In genomic region chr2:10130341-10130990, GRCm38 (mm10) we compare ENCODE assay signal across 17 mouse cellular contexts. TPM values are rescaled to one million over a fixed set of nuclear protein-coding genes. Genes with fewer than 3 reads are reported as not detected.
DNase-seq lines count a peak whose midpoint lies in the region; ATAC-seq lines count a peak whose summit lies in the region.
"Had no signal": no experiment of that assay in that cellular context is flagged by ENCODE, and none has a peak within 500 bp of the region (broad histone marks: within the 10 kb centered on the region; RNA-seq: fewer than 3 reads in every experiment).

No protein-coding gene starts in this region.

- H3K4me2 ChIP-seq in liver, embryonic 15.5 days: no peak overlapping the region
- H3K4me2 ChIP-seq: midbrain, embryonic 15.5 days; neural tube, embryonic 12.5 days had no signal

- ATAC-seq in liver, embryonic 15.5 days (ENCODE audit: insufficient read depth): peak; percentile 51
- ATAC-seq: hindbrain, postnatal 0 days; midbrain, embryonic 15.5 days had no signal

- no peaks in the 10 kb centered on the region for H3K36me3 ChIP-seq in liver, embryonic 15.5 days (replicated peaks)
- H3K36me3 ChIP-seq: midbrain, embryonic 15.5 days; neural tube, embryonic 12.5 days had no signal

- peaks cover 6% of the 10 kb centered on the region; the same call in 1 of the 2 replicates for H3K4me1 ChIP-seq in liver, embryonic 15.5 days (replicated peaks)
- H3K4me1 ChIP-seq: midbrain, embryonic 15.5 days; neural tube, embryonic 12.5 days had no signal

- H3K9ac ChIP-seq in liver, embryonic 15.5 days: no peak overlapping the region
- H3K9ac ChIP-seq: midbrain, embryonic 15.5 days; neural tube, embryonic 12.5 days had no signal

- no peaks in the 10 kb centered on the region for H3K9me3 ChIP-seq in liver, embryonic 15.5 days (replicated peaks)
- H3K9me3 ChIP-seq: midbrain, embryonic 15.5 days; neural tube, embryonic 12.5 days had no signal

- DNase-seq in adrenal gland, postnatal 36 days: peak; percentile 9 to 39
- DNase-seq in adrenal gland, postnatal 10 days: no peak
- DNase-seq in kidney, postnatal 4 days: peak; percentile 10 to 15
- no peak for DNase-seq in kidney, adult 9 months
- DNase-seq in NIH3T3 (ENCODE audit: low read depth): peak; percentile 20
- no peak for DNase-seq in thymus, postnatal 0 days (ENCODE audit: low spot score)
- no peak for DNase-seq in T-cell, adult 2 months (ENCODE audit: low spot score)
- DNase-seq: gastrocnemius, postnatal 36 days; heart, postnatal 10 days; lung, postnatal 14 days; thymus, adult 2 months had no signal

- 44% methylated on average over 8 of the region's 8 CpGs for WGBS in liver, embryonic 15.5 days (ENCODE audit: insufficient replicate concordance)

- H3K27me3 ChIP-seq in liver, embryonic 15.5 days: no peaks in the 10 kb centered on the region
- H3K27me3 ChIP-seq: midbrain, embryonic 15.5 days; neural tube, embryonic 12.5 days had no signal

- H3K27ac ChIP-seq in liver, embryonic 15.5 days (replicated peaks): peak overlapping the region; percentile 55; the same call in 1 of the 2 replicates
- H3K27ac ChIP-seq: hindbrain, postnatal 0 days; midbrain, embryonic 15.5 days; neural tube, embryonic 12.5 days had no signal

- H3K4me3 ChIP-seq in liver, embryonic 15.5 days (replicated peaks): peak overlapping the region; percentile 46
- H3K4me3 ChIP-seq: midbrain, embryonic 15.5 days; neural tube, embryonic 12.5 days had no signal

RNA-seq across cellular contexts. Expression of gene Itih2, which starts 0.7 kb away (rescaled TPM):
- 1 to 10 TPM; 7.0 to 7.6 TPM for total RNA-seq in adrenal gland, postnatal 36 days (2021)
- total RNA-seq in adrenal gland, postnatal 10 days (2021): 100 to 1,000 TPM; 190 to 443 TPM
- polyA plus RNA-seq in liver, embryonic 15.5 days (2015; fragmentation: Nextera tagmentation; extraction: Ambion mirVana): 310 and 334 TPM in 2 replicates
- polyA plus RNA-seq in thymus, postnatal 0 days (2015; fragmentation: Nextera tagmentation; extraction: Ambion mirVana): 0.12 and 0.14 TPM in 2 replicates
- total RNA-seq: common myeloid progenitor, adult 5-6 weeks; ES-E14 had no signal

RNA-seq across cellular contexts. Expression of gene Itih5, which starts 22.9 kb away (rescaled TPM):
- 10 to 100 TPM; 29.7 to 38.5 TPM for total RNA-seq in adrenal gland, postnatal 36 days (2021)
- 10 to 100 TPM; 43.5 to 46.6 TPM for total RNA-seq in adrenal gland, postnatal 10 days (2021)
- 3.8 and 3.9 TPM in 2 replicates for polyA plus RNA-seq in liver, embryonic 15.5 days (2015; fragmentation: Nextera tagmentation; extraction: Ambion mirVana)
- 3.4 and 3.6 TPM in 2 replicates for polyA plus RNA-seq in thymus, postnatal 0 days (2015; fragmentation: Nextera tagmentation; extraction: Ambion mirVana)

RNA-seq across cellular contexts. Expression of gene Kin, which starts 50.1 kb away (rescaled TPM):
- 10 to 100 TPM; 15.2 to 18.1 TPM for total RNA-seq in adrenal gland, postnatal 36 days (2021)
- 10 to 100 TPM; 16.5 to 20.0 TPM for total RNA-seq in adrenal gland, postnatal 10 days (2021)
- polyA plus RNA-seq in liver, embryonic 15.5 days (2015; fragmentation: Nextera tagmentation; extraction: Ambion mirVana): 12.1 and 12.7 TPM in 2 replicates
- polyA plus RNA-seq in thymus, postnatal 0 days (2015; fragmentation: Nextera tagmentation; extraction: Ambion mirVana): 45.0 and 52.4 TPM in 2 replicates

RNA-seq across cellular contexts. Expression of gene Atp5c1, which starts 50.2 kb away (rescaled TPM):
- total RNA-seq in adrenal gland, postnatal 36 days (2021): 100 to 1,000 TPM; 357 to 442 TPM
- total RNA-seq in adrenal gland, postnatal 10 days (2021): 100 to 1,000 TPM; 597 to 695 TPM
- polyA plus RNA-seq in liver, embryonic 15.5 days (2015; fragmentation: Nextera tagmentation; extraction: Ambion mirVana): 293 and 314 TPM in 2 replicates
- 644 and 686 TPM in 2 replicates for polyA plus RNA-seq in thymus, postnatal 0 days (2015; fragmentation: Nextera tagmentation; extraction: Ambion mirVana)

Comparison
In these comparisons a context has a peak if more than half of its experiments do, and no peak if none do; other contexts are left out.
1. DNase-seq: peak in adrenal gland, postnatal 36 days (2 of 2), kidney, postnatal 4 days (2 of 2) and NIH3T3 (single experiment); none in adrenal gland, postnatal 10 days (single experiment), kidney, adult 9 months (single experiment), thymus, postnatal 0 days (single experiment) and T-cell, adult 2 months (single experiment).
2. RNA of gene Itih2, which starts 0.7 kb away (total RNA-seq): 190 to 443 TPM in adrenal gland, postnatal 10 days; 7.0 to 7.6 TPM in adrenal gland, postnatal 36 days; every median in the first group is over 10 times any median in the second.